Mouse (Mus musculus) C2C12 (cell line): Measurements from ENCODE around the gene Capn5.

Experiments
- CTCF ChIP-seq: IDR thresholded peaks from one replicate; pipeline ENCODE4 v1.5.1; 2011; ENCODE audit not compliant: control insufficient read depth, insufficient read depth, insufficient read length
- MYOD1 ChIP-seq: IDR thresholded peaks from one replicate; pipeline ENCODE4 v1.6.1; 2011; ENCODE audit warnings: low read depth; ENCODE audit not compliant: control insufficient read depth, insufficient read length
- MYOG ChIP-seq: IDR thresholded peaks from one replicate; pipeline ENCODE4 v1.6.1; 2011; ENCODE audit not compliant: control insufficient read depth, insufficient read length; ENCODE audit errors: extremely low read depth

GRCm38 (mm10) chr7:98177071-98177485 lies 996 bp downstream of the Capn5 start:
- TF ChIP-seq CTCF (no peak), MYOD1 (no peak), MYOG (no peak)
